Comparison of ENCODE assay signal across 8 mouse cellular contexts in genomic region chr17:86906136-86906461, GRCm38 (mm10). TPM values are rescaled to one million over a fixed set of nuclear protein-coding genes. Genes with fewer than 3 reads are reported as not detected.
DNase-seq lines count a peak whose midpoint lies in the region; ATAC-seq and TF ChIP-seq lines count a peak whose summit lies in the region.

No protein-coding gene starts in this region.

- H3K9me3 ChIP-seq in limb, embryonic 12.5 days = no peaks in the 10 kb centered on the region
- no peaks in the 10 kb centered on the region for H3K9me3 ChIP-seq in stomach, embryonic 15.5 days

- no peak overlapping the region for H3K4me3 ChIP-seq in heart, adult 2 months
- no peak overlapping the region for H3K4me3 ChIP-seq in kidney, adult 2 months (ENCODE audit: insufficient read depth, low read depth, low read length)
- no peak overlapping the region for H3K4me3 ChIP-seq in limb, embryonic 12.5 days (replicated peaks)
- H3K4me3 ChIP-seq in stomach, embryonic 15.5 days (replicated peaks) = no peak overlapping the region

- no peaks in the 10 kb centered on the region for H3K27me3 ChIP-seq in heart, adult 2 months (ENCODE audit: control insufficient read depth, insufficient read depth, low read length)
- no peaks in the 10 kb centered on the region for H3K27me3 ChIP-seq in kidney, adult 2 months (replicated peaks; ENCODE audit: control insufficient read depth, insufficient read depth, low read length)
- peaks cover 15% of the 10 kb centered on the region for H3K27me3 ChIP-seq in limb, embryonic 12.5 days
- H3K27me3 ChIP-seq in stomach, embryonic 15.5 days (replicated peaks) = 0 out of 2 replicates have a peak, but pooled peaks cover 4% of the 10 kb centered on the region

- H3K79me2 ChIP-seq in heart, adult 2 months (replicated peaks; ENCODE audit: control insufficient read depth, insufficient read depth, low read length) = no peaks in the 10 kb centered on the region

- H3K4me1 ChIP-seq in heart, adult 2 months (ENCODE audit: control insufficient read depth, insufficient read depth, low read length) = peaks cover 7% of the 10 kb centered on the region
- no peaks in the 10 kb centered on the region; the same call in 1 of the 2 replicates for H3K4me1 ChIP-seq in kidney, adult 2 months (ENCODE audit: control insufficient read depth, insufficient read depth, low read length)
- peaks cover 14% of the 10 kb centered on the region for H3K4me1 ChIP-seq in limb, embryonic 12.5 days (replicated peaks)
- H3K4me1 ChIP-seq in stomach, embryonic 15.5 days = peaks cover 15% of the 10 kb centered on the region; the same call in 1 of the 2 replicates

- peak; percentile 93 for TF ChIP-seq CTCF in heart, adult 2 months (IDR thresholded peaks at IDR 0.05)
- TF ChIP-seq CTCF in kidney, adult 2 months (conservative IDR thresholded peaks at IDR 0.05; ENCODE audit: insufficient read depth, insufficient read length, low read depth, low read length) = peak; percentile 90

- TF ChIP-seq POLR2A in heart, adult 2 months (IDR thresholded peaks at IDR 0.05; ENCODE audit: insufficient read depth, low read depth, low read length) = no peak
- TF ChIP-seq POLR2A in kidney, adult 2 months (IDR thresholded peaks at IDR 0.05; ENCODE audit: low read depth, low read length) = no peak

- peak overlapping the region; percentile 71 for H3K27ac ChIP-seq in heart, adult 2 months
- H3K27ac ChIP-seq in kidney, adult 2 months (ENCODE audit: insufficient read depth, low read depth, low read length) = no peak overlapping the region
- H3K27ac ChIP-seq in limb, embryonic 12.5 days = peak overlapping the region; percentile 66
- H3K27ac ChIP-seq in stomach, embryonic 15.5 days = peak overlapping the region; percentile 70; the same call in 1 of the 2 replicates

- TF ChIP-seq EP300 in heart, adult 2 months (IDR thresholded peaks at IDR 0.05; ENCODE audit: insufficient read depth, low read depth, low read length) = peak; percentile 89

- 3% methylated on average over 9 of the region's 9 CpGs for WGBS in heart, adult 2 months
- WGBS in kidney, adult 2 months = 3% methylated on average over 9 of the region's 9 CpGs
- whole genome bisulfite sequencing in limb, embryonic 12.5 days = 5% methylated on average over 9 of the region's 9 CpGs
- 4% methylated on average over 9 of the region's 9 CpGs for WGBS in stomach, embryonic 15.5 days

- no peak overlapping the region; the same call in 1 of the 2 replicates for H3K9ac ChIP-seq in heart, adult 2 months (ENCODE audit: low read depth, low read length)
- H3K9ac ChIP-seq in limb, embryonic 12.5 days (replicated peaks) = no peak overlapping the region
- H3K9ac ChIP-seq in stomach, embryonic 15.5 days = no peak overlapping the region

- H3K4me2 ChIP-seq in limb, embryonic 12.5 days = peak overlapping the region; percentile 44
- peak overlapping the region; percentile 32; the same call in 1 of the 2 replicates for H3K4me2 ChIP-seq in stomach, embryonic 15.5 days

- intact Hi-C loops in heart, adult 2 months (cut with DNase I) = loop anchor here (1.0 to 5.0 kb wide), 6 partner anchors 74 to 744 kb away; partner anchors contain the start of gene Epas1

- DNase-seq in 3134 (ENCODE audit: extremely low read depth, insufficient read length, low spot score) = peak; percentile 56
- peak; percentile 62 for DNase-seq in adrenal gland, adult 8-10 months
- peak; percentile 83 for DNase-seq in embryo, embryonic 9.5 days (ENCODE audit: extremely low spot score)
- DNase-seq in heart, adult 2 months = peak; percentile 77 to 84
- DNase-seq in kidney, adult 2 months = peak; percentile 84
- peak; percentile 83 for DNase-seq in naive thymus-derived CD4-positive, alpha-beta T cell, adult 2 months (ENCODE audit: low read depth)

- H3K36me3 ChIP-seq in heart, adult 2 months (ENCODE audit: control insufficient read depth, insufficient read depth, low read length) = no peaks in the 10 kb centered on the region
- no peaks in the 10 kb centered on the region for H3K36me3 ChIP-seq in kidney, adult 2 months (ENCODE audit: control insufficient read depth, insufficient read depth, low read length)
- no peaks in the 10 kb centered on the region for H3K36me3 ChIP-seq in limb, embryonic 12.5 days
- H3K36me3 ChIP-seq in stomach, embryonic 15.5 days = no peaks in the 10 kb centered on the region

- ATAC-seq in limb, embryonic 12.5 days (ENCODE audit: insufficient number of reproducible peaks, insufficient read depth, low FRiP score, low TSS enrichment, low read depth) = no peak
- ATAC-seq in stomach, embryonic 15.5 days (ENCODE audit: insufficient read depth, low FRiP score, low read depth) = no peak

RNA-seq across cellular contexts. Expression of gene Tmem247, which starts 11.0 kb away (rescaled TPM):
- not detected for total RNA-seq in adrenal gland, adult 8-10 months (2022)
- not detected for total RNA-seq in heart, adult 2 months (2021)
- 0.26 TPM in 1 of 2 replicates, not detected in the other for polyA plus RNA-seq in heart, adult 2 months (2012; rRNA removed)
- polyA plus RNA-seq in kidney, adult 2 months (2012; rRNA removed) = not detected in 2 replicates
- not detected in 2 replicates for polyA plus RNA-seq in limb, embryonic 12.5 days (2016; fragmentation: Nextera tagmentation; extraction: Ambion mirVana)
- polyA plus RNA-seq in stomach, embryonic 15.5 days (2015; fragmentation: Nextera tagmentation; extraction: Ambion mirVana) = not detected in 2 replicates

RNA-seq across cellular contexts. Expression of gene Atp6v1e2, which starts 41.6 kb away (rescaled TPM):
- total RNA-seq in adrenal gland, adult 8-10 months (2022) = not detected
- total RNA-seq in heart, adult 2 months (2021) = not detected
- polyA plus RNA-seq in heart, adult 2 months (2012; rRNA removed) = not detected in 2 replicates
- not detected in 2 replicates for polyA plus RNA-seq in kidney, adult 2 months (2012; rRNA removed)
- polyA plus RNA-seq in limb, embryonic 12.5 days (2016; fragmentation: Nextera tagmentation; extraction: Ambion mirVana) = not detected in 2 replicates
- 0.13 TPM in 1 of 2 replicates, not detected in the other for polyA plus RNA-seq in stomach, embryonic 15.5 days (2015; fragmentation: Nextera tagmentation; extraction: Ambion mirVana)

RNA-seq across cellular contexts. Expression of gene Rhoq, which starts 56.8 kb away (rescaled TPM):
- total RNA-seq in adrenal gland, adult 8-10 months (2022) = 10 to 100 TPM; 61.2 to 96.2 (median 72.7) TPM
- total RNA-seq in heart, adult 2 months (2021) = 100 to 1,000 TPM; 119 to 138 TPM
- 70.7 and 118 TPM in 2 replicates for polyA plus RNA-seq in heart, adult 2 months (2012; rRNA removed)
- polyA plus RNA-seq in kidney, adult 2 months (2012; rRNA removed) = 27.1 and 30.8 TPM in 2 replicates
- polyA plus RNA-seq in limb, embryonic 12.5 days (2016; fragmentation: Nextera tagmentation; extraction: Ambion mirVana) = 23.8 and 24.1 TPM in 2 replicates
- 13.9 TPM in 2 replicates for polyA plus RNA-seq in stomach, embryonic 15.5 days (2015; fragmentation: Nextera tagmentation; extraction: Ambion mirVana)
